26 mouse cellular contexts compared by ENCODE assay signal in the genomic region with DNA sequence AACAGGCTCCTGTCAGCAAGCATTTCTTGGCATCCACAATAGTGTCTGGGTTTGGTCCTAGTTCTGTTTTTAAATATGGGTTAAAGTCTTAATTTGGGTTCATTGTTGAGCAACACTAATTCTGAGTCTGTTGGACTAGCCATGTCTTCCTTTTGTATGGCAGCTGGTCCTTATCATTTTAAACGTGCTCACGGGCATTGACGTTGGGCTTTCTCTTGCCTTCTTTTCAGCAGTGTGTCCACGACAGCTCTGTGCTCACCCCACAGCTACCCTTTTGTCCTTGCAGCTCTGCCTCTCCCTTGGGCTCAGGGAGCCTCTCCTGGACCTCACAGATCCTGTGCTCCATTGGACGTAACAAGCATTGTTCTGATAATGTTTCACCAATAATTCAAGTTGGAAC.
"Had no signal": no experiment of that assay in that cellular context is flagged by ENCODE, and none has a peak within 500 bp of the region (broad histone marks: within the 10 kb centered on the region; RNA-seq: fewer than 3 reads in every experiment).

No protein-coding gene starts in this region.

- H3K36me3 ChIP-seq: heart, embryonic 13.5 days; heart, embryonic 15.5 days; hindbrain, embryonic 10.5 days; hindbrain, embryonic 12.5 days; intestine, embryonic 15.5 days; limb, embryonic 13.5 days had no signal

- H3K27me3 ChIP-seq: heart, embryonic 13.5 days; heart, embryonic 15.5 days; hindbrain, embryonic 12.5 days; intestine, embryonic 15.5 days; limb, embryonic 13.5 days had no signal

- H3K27ac ChIP-seq: gastrocnemius, adult 2 months; heart, adult 2 months; heart, embryonic 13.5 days; heart, embryonic 15.5 days; hindbrain, embryonic 10.5 days; hindbrain, embryonic 12.5 days; hindbrain, embryonic 14.5 days; intestine, embryonic 15.5 days; layer of hippocampus, adult 2 months; left cerebral cortex, adult 2 months; limb, embryonic 13.5 days had no signal

- H3K4me3 ChIP-seq: gastrocnemius, adult 2 months; heart, adult 2 months; heart, embryonic 13.5 days; heart, embryonic 15.5 days; hindbrain, embryonic 10.5 days; hindbrain, embryonic 12.5 days; intestine, embryonic 15.5 days; layer of hippocampus, adult 2 months; left cerebral cortex, adult 2 months; limb, embryonic 13.5 days had no signal

- H3K4me2 ChIP-seq: heart, embryonic 11.5 days; heart, embryonic 13.5 days; heart, embryonic 15.5 days; hindbrain, embryonic 12.5 days; hindbrain, embryonic 14.5 days; intestine, embryonic 15.5 days; limb, embryonic 13.5 days had no signal

- DNase-seq: gastrocnemius, adult 2 months; gastrocnemius, postnatal 10 days; gastrocnemius, postnatal 25 days; heart, adult 2 months; heart, postnatal 14 days; heart, postnatal 36 days; kidney, adult 18-20 months; kidney, adult 8-10 months; kidney, postnatal 10 days; kidney, postnatal 25 days; kidney, postnatal 4 days; left cerebral cortex, postnatal 4 days had no signal

- ATAC-seq: forebrain, embryonic 16.5 days; hindbrain, embryonic 16.5 days; inflammation-experienced regulatory T-cells, adult 6 months; intestine, embryonic 15.5 days; intestine, postnatal 0 days had no signal

- H3K9ac ChIP-seq: heart, embryonic 13.5 days; heart, embryonic 15.5 days; hindbrain, embryonic 12.5 days; hindbrain, embryonic 14.5 days; intestine, embryonic 15.5 days; limb, embryonic 13.5 days had no signal

- H3K9me3 ChIP-seq: heart, embryonic 13.5 days; heart, embryonic 15.5 days; hindbrain, embryonic 10.5 days; hindbrain, embryonic 12.5 days; intestine, embryonic 15.5 days; limb, embryonic 13.5 days had no signal

- H3K4me1 ChIP-seq: heart, embryonic 13.5 days; heart, embryonic 15.5 days; hindbrain, embryonic 12.5 days; intestine, embryonic 15.5 days; limb, embryonic 13.5 days had no signal
